Mouse (Mus musculus) E14TG2a.4 (cell line): ENCODE results near the gene Ubxn10.

Source experiments
- CTCF ChIP-seq: conservative IDR thresholded peaks from 2 replicates; pipeline ENCODE4 v1.5.1; 2014; ENCODE audit warnings: low read length
- NANOG ChIP-seq: IDR thresholded peaks from 2 replicates; pipeline ENCODE4 v1.6.1; 2014; ENCODE audit warnings: borderline replicate concordance, low read length, mixed read lengths
- POU5F1 ChIP-seq: IDR thresholded peaks from 2 replicates; pipeline ENCODE4 v1.6.1; 2014; ENCODE audit warnings: low read length, borderline replicate concordance

- TF ChIP-seq CTCF (no peak), NANOG (no peak), POU5F1 (no peak)
These were observed 12.4 kb downstream of the Ubxn10 start, which contains the start of gene Pla2g2c for GRCm38 (mm10) chr4:138724354-138725126.
